Mouse (Mus musculus) embryonic facial prominence, embryonic 14.5 days (tissue): Measurements from ENCODE around the gene F2rl1. TPM values are rescaled to one million over a fixed set of nuclear protein-coding genes. Genes with fewer than 3 reads are reported as not detected.

Source experiments
- ATAC-seq: fragments of 200-750 bp; cut with Nextera tagmentation; 2 replicates; pipeline ENCODE4 v1.8.0; 2017; ENCODE audit warnings: low read depth, moderate number of reproducible peaks, moderate TSS enrichment
- DNase-seq: peaks from one replicate; pipeline ENCODE4 v3.0.0-alpha.2; 2015; ENCODE audit warnings: low spot score
- H3K27ac ChIP-seq: fragments of 300-500 bp; sonication (generic); replicated peaks from 2 replicates; pipeline ENCODE4 v1.5.1; 2014; ENCODE audit warnings: low read depth, mild to moderate bottlenecking, low read length, moderate library complexity
- H3K27me3 ChIP-seq: fragments of 300-500 bp; sonication (generic); replicated peaks from 2 replicates; pipeline ENCODE4 v1.6.1; 2014; ENCODE audit warnings: low read length; ENCODE audit not compliant: control insufficient read depth, insufficient read depth
- H3K36me3 ChIP-seq: fragments of 300-500 bp; sonication (generic); 2 replicates; pipeline ENCODE4 v1.6.1; 2014; ENCODE audit warnings: low read length, mixed read lengths; ENCODE audit not compliant: control insufficient read depth, insufficient read depth
- H3K4me1 ChIP-seq: fragments of 300-500 bp; sonication (generic); 2 replicates; pipeline ENCODE4 v1.6.1; 2014; ENCODE audit warnings: antibody characterized with exemption, low read length; ENCODE audit not compliant: control insufficient read depth, insufficient read depth
- H3K4me2 ChIP-seq: fragments of 300-500 bp; sonication (generic); 2 replicates; pipeline ENCODE4 v1.6.1; 2014; ENCODE audit warnings: low read depth, mild to moderate bottlenecking, low read length, moderate library complexity, mixed read lengths
- H3K4me3 ChIP-seq: fragments of 300-500 bp; sonication (generic); 2 replicates; pipeline ENCODE4 v1.5.1; 2014; ENCODE audit warnings: low read depth, mild to moderate bottlenecking, low read length
- H3K9ac ChIP-seq: fragments of 300-500 bp; sonication (generic); 2 replicates; pipeline ENCODE4 v1.6.1; 2014; ENCODE audit warnings: low read depth, mild to moderate bottlenecking, low read length, moderate library complexity, mixed read lengths
- H3K9me3 ChIP-seq: fragments of 300-500 bp; sonication (generic); 2 replicates; pipeline ENCODE4 v1.6.1; 2016; ENCODE audit warnings: low read length; ENCODE audit not compliant: control insufficient read depth
- WGBS: fragments of 180-500 bp; shearing (Covaris S2); extraction: QIAGEN DNeasy Blood & Tissue Kit; methylation state at CpG from one replicate; pipeline ENCODE4 v1.1.7; 2014; 5-methylcytosine and 5-hydroxymethylcytosine counted together
- polyA plus RNA-seq: library from polyadenylated mRNA; unstranded; fragments of >200 nt; fragmentation: Nextera tagmentation; extraction: Ambion mirVana; gene quantifications from 2 replicates; pipeline ENCODE4 v1.2.1, GENCODE M21; 2014

F2rl1 gene
- polyA plus RNA-seq, 1 experiment from 2014 or later = 4.4 TPM

DNA sequence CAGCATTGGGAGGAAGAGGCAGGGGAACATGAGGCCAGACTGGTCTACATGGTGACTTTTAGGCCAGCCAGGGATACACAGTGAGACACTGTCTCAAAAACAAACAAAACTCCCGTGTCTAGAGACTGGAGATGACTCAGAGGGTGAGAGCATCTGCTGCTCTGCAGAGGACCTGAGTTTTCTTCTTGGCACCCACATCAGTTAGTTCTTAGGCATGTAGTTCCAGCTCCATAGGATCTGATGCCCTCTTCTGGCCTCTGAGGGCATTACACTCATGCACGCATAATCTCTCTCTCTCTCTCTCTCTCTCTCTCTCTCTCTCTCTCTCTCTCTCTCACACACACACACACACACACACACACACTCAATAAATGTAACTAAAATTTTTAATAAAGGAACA, 54.1 kb downstream of the F2rl1 start:
- H3K4me3 ChIP-seq = no peak overlapping the region
- no peak overlapping the region for H3K27ac ChIP-seq
- H3K4me1 ChIP-seq = no peaks in the 10 kb centered on the region
- H3K9me3 ChIP-seq = no peaks in the 10 kb centered on the region
- no peak overlapping the region for H3K9ac ChIP-seq
- no peak overlapping the region for H3K4me2 ChIP-seq
- 42% methylated on average over 2 of the region's 2 CpGs for WGBS
- ATAC-seq (no peak), DNase-seq (no peak)
- H3K27me3 ChIP-seq = no peaks in the 10 kb centered on the region
- H3K36me3 ChIP-seq = no peaks in the 10 kb centered on the region

Other genes starting within 250 kb of the F2rl1 start
- 48.4 and 63.6 TPM in 2 replicates for gene Zbed3, start 201.6 kb downstream of the F2rl1 start, polyA plus RNA-seq
- gene Aggf1, start 149.9 kb downstream of the F2rl1 start, polyA plus RNA-seq = 30.2 and 33.4 TPM in 2 replicates
- gene Crhbp, start 80.3 kb downstream of the F2rl1 start, polyA plus RNA-seq = 0.16 and 0.64 TPM in 2 replicates
- gene S100z, start 46.5 kb downstream of the F2rl1 start, polyA plus RNA-seq = 1.5 and 2.9 TPM in 2 replicates
- 63.4 and 75.4 TPM in 2 replicates for gene F2r, start 93.3 kb upstream of the F2rl1 start, polyA plus RNA-seq
- 0.34 and 0.43 TPM in 2 replicates for gene F2rl2, start 171.6 kb upstream of the F2rl1 start, polyA plus RNA-seq